Mouse (Mus musculus) E14TG2a.4 (cell line): Measurements from ENCODE around the gene Sec22b.

Experiments
- CTCF ChIP-seq: conservative IDR thresholded peaks from 2 replicates; pipeline ENCODE4 v1.5.1; 2014; ENCODE audit warnings: low read length
- POU5F1 ChIP-seq: IDR thresholded peaks from 2 replicates; pipeline ENCODE4 v1.6.1; 2014; ENCODE audit warnings: low read length, borderline replicate concordance

DNA sequence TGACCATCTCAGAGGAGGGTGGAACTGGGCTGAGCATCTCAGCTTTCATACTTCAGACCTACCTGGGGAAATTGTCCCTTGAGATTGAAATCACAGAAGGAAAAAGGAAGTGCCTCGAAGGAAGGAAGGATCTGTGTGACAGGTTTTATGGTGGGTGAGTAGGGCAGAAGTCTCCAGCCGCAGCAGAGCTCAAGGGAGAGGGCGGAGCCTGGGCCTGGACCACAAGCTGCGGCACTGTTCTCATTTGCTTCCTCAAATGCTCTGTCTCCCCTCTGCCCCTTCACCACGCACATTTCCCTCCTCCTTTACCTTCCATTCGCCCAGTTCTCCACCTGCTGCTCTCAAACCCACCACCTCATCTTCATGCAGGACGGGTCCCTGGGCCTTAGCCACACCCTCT, 70.1 kb downstream of the Sec22b start:
- TF ChIP-seq CTCF (no peak), POU5F1 (no peak)
